ENCODE assay signal across 26 mouse cellular contexts in the genomic region with DNA sequence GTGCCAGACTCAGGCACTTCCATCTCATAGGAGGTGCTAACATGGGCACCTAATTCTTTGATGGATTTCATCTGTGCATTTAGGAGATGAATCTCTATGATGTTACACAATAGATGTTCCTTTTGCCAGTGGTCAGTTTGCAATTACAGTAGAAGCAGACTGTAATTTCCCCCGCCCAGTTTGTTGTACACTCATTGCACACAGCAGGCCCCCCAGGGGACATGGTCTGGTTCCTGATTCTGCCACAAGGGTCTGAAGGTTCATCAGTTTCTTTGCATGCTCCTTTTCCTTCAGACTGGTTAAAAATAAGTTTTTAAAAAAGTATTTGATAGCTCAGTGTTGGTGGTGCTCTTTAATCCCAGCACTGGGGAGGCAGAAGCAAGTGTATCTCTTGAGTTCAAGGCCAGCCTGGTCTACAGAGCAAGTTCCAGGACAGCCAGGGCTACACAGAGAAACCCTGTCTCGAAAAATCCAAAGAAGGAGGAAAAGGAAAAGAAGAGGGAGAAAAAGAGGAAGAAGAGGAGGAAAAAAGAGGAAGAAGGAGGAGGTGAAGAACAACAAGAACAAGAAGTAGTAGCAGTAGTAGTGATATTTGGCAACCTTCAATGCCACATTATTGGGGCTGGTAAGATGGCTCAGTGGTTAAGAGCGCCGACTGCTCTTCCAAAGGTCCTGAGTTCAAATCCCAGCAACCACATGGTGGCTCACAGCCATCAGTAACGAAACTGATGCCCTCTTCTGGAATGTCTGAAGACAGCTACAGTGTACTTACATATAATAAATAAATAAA. TPM values are rescaled to one million over a fixed set of nuclear protein-coding genes. Genes with fewer than 3 reads are reported as not detected.
DNase-seq lines count a peak whose midpoint lies in the region; ATAC-seq and TF ChIP-seq lines count a peak whose summit lies in the region.
"Had no signal": no experiment of that assay in that cellular context is flagged by ENCODE, and none has a peak within 500 bp of the region (broad histone marks: within the 10 kb centered on the region; RNA-seq: fewer than 3 reads in every experiment).

No protein-coding gene starts in this region.

- no peaks in the 10 kb centered on the region for H3K36me3 ChIP-seq in splenic B cell, adult 2 months (ENCODE audit: control insufficient read depth, insufficient read depth, low read length, poor library complexity, severe bottlenecking)
- no peaks in the 10 kb centered on the region for H3K36me3 ChIP-seq in hindbrain, embryonic 14.5 days (replicated peaks; ENCODE audit: control insufficient read depth, insufficient read depth)
- H3K36me3 ChIP-seq: embryonic facial prominence, embryonic 10.5 days; embryonic facial prominence, embryonic 13.5 days; forebrain, embryonic 12.5 days; hindbrain, embryonic 12.5 days; intestine, embryonic 15.5 days had no signal

- H3K4me1 ChIP-seq in bone marrow, adult 2 months (ENCODE audit: control insufficient read depth, insufficient read depth, low read length), result peaks cover 6% of the 10 kb centered on the region
- no peaks in the 10 kb centered on the region for H3K4me1 ChIP-seq in hindbrain, embryonic 14.5 days (replicated peaks; ENCODE audit: control insufficient read depth, insufficient read depth, low read length)
- H3K4me1 ChIP-seq: embryonic facial prominence, embryonic 10.5 days; embryonic facial prominence, embryonic 13.5 days; forebrain, embryonic 12.5 days; hindbrain, embryonic 12.5 days; intestine, embryonic 15.5 days had no signal

- H3K4me3 ChIP-seq in bone marrow, adult 2 months (replicated peaks; ENCODE audit: control insufficient read depth, low read depth, low read length), result no peak overlapping the region
- no peak overlapping the region for H3K4me3 ChIP-seq in hindbrain, embryonic 14.5 days (replicated peaks; ENCODE audit: low read length)
- H3K4me3 ChIP-seq: embryonic facial prominence, embryonic 10.5 days; embryonic facial prominence, embryonic 13.5 days; erythroblast, embryonic 14.5 days; forebrain, embryonic 12.5 days; hindbrain, embryonic 12.5 days; intestine, embryonic 15.5 days had no signal

- DNase-seq in spleen, postnatal 36 days (ENCODE audit: low spot score in 2 of 2), result peak; percentile 53 to 56
- no peak for DNase-seq in spleen, adult 12 weeks (ENCODE audit: low spot score)
- DNase-seq in splenic B cell, adult 2 months (ENCODE audit: low read depth, low spot score), result peak; percentile 56
- no peak for DNase-seq in embryo, embryonic 10.5 days (ENCODE audit: low spot score)
- no peak for DNase-seq in hindbrain, embryonic 14.5 days (ENCODE audit: low spot score)
- DNase-seq: adrenal gland, postnatal 10 days; adrenal gland, postnatal 36 days; cerebellum, adult 11 months; cerebellum, adult 2 months; cerebellum, adult 9-11 months; cerebellum, postnatal 25 days; embryo, embryonic 11 days; gastrocnemius, postnatal 10 days; gastrocnemius, postnatal 36 days; heart, adult 11 months had no signal

- H3K4me2 ChIP-seq in hindbrain, embryonic 14.5 days (replicated peaks), result no peak overlapping the region
- H3K4me2 ChIP-seq: embryonic facial prominence, embryonic 13.5 days; forebrain, embryonic 12.5 days; heart, embryonic 11.5 days; hindbrain, embryonic 12.5 days; intestine, embryonic 15.5 days had no signal

- H3K9me3 ChIP-seq in hindbrain, embryonic 14.5 days (ENCODE audit: control insufficient read depth, low read length), result no peaks in the 10 kb centered on the region
- H3K9me3 ChIP-seq: embryonic facial prominence, embryonic 10.5 days; embryonic facial prominence, embryonic 13.5 days; forebrain, embryonic 12.5 days; hindbrain, embryonic 12.5 days; intestine, embryonic 15.5 days had no signal

- no peaks in the 10 kb centered on the region for H3K27me3 ChIP-seq in splenic B cell, adult 2 months (ENCODE audit: control insufficient read depth, insufficient read depth, low read length, poor library complexity, severe bottlenecking)
- H3K27me3 ChIP-seq in hindbrain, embryonic 14.5 days (ENCODE audit: control insufficient read depth, insufficient read depth, low read length), result no peaks in the 10 kb centered on the region
- H3K27me3 ChIP-seq: embryonic facial prominence, embryonic 13.5 days; forebrain, embryonic 12.5 days; hindbrain, embryonic 12.5 days; intestine, embryonic 15.5 days had no signal

- ATAC-seq in hindbrain, embryonic 14.5 days (ENCODE audit: low FRiP score), result no peak
- ATAC-seq: forebrain, embryonic 16.5 days; hindbrain, embryonic 16.5 days; Patski had no signal

- TF ChIP-seq POLR2A in bone marrow, adult 2 months (IDR thresholded peaks at IDR 0.05; ENCODE audit: borderline replicate concordance, control insufficient read depth, low read depth, low read length), result no peak

- no peak overlapping the region for H3K9ac ChIP-seq in hindbrain, embryonic 14.5 days
- H3K9ac ChIP-seq: embryonic facial prominence, embryonic 13.5 days; forebrain, embryonic 12.5 days; hindbrain, embryonic 12.5 days; intestine, embryonic 15.5 days had no signal

- H3K27ac ChIP-seq in bone marrow, adult 2 months (ENCODE audit: control insufficient read depth, insufficient read depth, low read depth, low read length, poor library complexity), result peak overlapping the region; percentile 32; the same call in 1 of the 2 replicates
- no peak overlapping the region for H3K27ac ChIP-seq in hindbrain, embryonic 14.5 days
- H3K27ac ChIP-seq: embryonic facial prominence, embryonic 10.5 days; embryonic facial prominence, embryonic 13.5 days; forebrain, embryonic 12.5 days; hindbrain, embryonic 12.5 days; intestine, embryonic 15.5 days had no signal

- 44% methylated on average over 5 of the region's 5 CpGs for WGBS in bone marrow, adult 2 months
- 88% methylated on average over 5 of the region's 5 CpGs for WGBS in hindbrain, embryonic 14.5 days

- TF ChIP-seq CTCF in bone marrow, adult 2 months (IDR thresholded peaks at IDR 0.05; ENCODE audit: control insufficient read depth, insufficient read depth, low read length), result no peak

RNA-seq across cellular contexts. Expression of a gene that starts 39.6 kb away (rescaled TPM):
- 22.3 and 55.4 TPM in 2 replicates for polyA plus RNA-seq in bone marrow, adult 2 months (2011; ENCODE audit: insufficient read depth, insufficient read length, low replicate concordance, missing spikeins)
- polyA plus RNA-seq in hindbrain, embryonic 14.5 days (2014; fragmentation: Nextera tagmentation; extraction: Ambion mirVana), result 22.7 and 24.8 TPM in 2 replicates

Comparison
In these comparisons a context has a peak if more than half of its experiments do, and no peak if none do; other contexts are left out.
1. DNase-seq: peak in spleen, postnatal 36 days (2 of 2) and splenic B cell, adult 2 months (single experiment); none in spleen, adult 12 weeks (single experiment), embryo, embryonic 10.5 days (single experiment) and hindbrain, embryonic 14.5 days (single experiment).